Mouse (Mus musculus) 416B (cell line): ENCODE measurements around the gene Ugt1a8.

Source experiments
- DNase-seq: peaks from one replicate; pipeline ENCODE4 v3.0.0; 2011; ENCODE audit warnings: low read depth

The Ugt1a8 gene

DNA sequence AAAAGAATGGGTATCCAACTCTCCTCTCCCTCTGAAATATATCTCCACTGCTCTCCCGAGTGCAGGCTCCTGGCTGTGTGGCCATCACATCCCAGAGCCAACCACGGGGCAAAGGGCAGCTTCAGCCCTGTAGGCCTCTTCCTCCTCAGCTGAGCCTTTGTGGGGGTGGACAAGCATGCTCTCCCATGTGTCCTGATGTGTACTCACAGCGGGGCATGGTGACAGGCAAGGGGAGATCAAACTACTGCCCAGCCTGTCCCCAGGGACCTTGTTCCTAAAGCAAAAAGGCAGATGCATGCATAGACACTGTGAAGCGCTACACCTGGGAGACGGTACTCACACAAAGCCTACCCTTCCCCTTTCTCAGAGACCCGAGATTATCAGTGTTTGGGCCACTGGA lies 172.5 kb downstream of the Ugt1a8 start:
- no peak for DNase-seq

DNA sequence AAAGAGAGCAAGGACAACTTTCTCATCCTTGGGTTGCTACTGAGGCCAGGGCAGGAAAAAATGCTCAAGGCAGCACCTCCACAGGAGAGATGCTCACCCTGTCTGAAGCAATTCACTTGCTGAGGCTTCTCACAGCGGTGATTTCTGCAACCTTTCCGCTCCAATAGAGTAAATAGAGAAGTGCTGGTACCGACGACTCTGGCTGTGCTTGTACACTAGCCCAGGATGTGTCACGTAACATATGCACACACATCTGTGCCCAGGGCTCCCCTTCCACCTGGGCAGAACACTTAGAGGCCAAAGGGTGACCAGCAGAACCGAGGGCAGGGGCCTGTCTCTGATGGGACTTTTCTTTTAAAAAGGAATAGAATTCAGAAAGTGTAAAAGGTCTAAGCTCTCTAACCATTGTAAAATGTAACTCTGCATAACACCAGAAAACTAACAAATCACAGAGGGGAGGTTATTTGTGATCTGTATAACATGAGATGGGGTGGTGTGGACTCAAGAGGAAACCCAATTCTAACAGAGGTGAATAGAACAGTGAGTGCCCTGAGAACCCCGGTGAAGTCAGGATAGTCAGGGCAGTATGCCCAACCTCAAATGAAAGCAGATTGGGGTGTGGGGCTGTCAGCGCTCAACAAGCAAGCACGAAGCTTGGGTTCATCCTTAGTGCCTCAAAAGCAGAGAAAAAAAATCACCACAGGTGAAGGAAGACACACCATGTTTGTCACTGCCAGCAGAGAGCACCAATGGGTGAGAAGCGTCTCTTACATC lies 173.2 kb downstream of the Ugt1a8 start:
- DNase-seq, result peak; percentile 60

DNA sequence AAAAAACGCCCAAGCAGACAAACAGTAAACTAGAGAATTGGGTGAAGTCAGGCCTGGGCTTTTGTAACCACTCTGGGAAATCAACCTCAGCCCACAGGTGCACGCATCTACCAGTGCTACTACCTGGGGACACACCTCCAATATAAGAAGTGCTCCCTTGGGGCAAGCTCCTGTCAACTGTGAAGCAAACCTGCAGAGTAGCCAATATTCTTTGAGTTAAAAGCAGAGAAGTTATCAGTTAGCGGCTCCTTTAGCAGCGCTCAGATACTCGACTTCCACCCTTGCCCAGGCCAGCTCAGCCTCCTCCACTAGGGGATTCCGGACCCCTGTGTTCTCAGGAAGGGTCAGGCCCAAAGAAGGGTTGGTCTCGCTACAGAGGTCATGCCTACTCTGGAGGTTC lies 174.1 kb downstream of the Ugt1a8 start:
- DNase-seq, result no peak

DNA sequence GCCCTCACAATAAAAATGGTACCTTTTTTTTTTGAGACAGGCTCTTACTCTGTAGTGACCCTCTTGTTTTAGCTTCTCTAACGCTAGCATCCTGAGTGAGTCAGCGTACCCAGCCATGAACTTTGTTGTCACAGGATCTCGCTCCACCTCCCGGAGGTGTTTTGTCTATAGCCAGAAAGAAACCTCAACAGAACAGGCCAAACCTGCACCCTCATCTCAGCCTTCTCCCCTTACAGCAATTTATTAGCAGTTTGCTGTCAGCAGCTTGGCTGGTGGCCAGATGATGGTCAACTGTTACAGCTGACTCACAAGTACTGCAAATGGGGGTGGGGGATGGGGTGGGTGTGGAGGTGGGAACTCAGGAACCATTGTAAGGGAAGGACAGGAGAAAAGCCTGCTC lies 174.6 kb downstream of the Ugt1a8 start:
- peak; percentile 99 for DNase-seq

GRCm38 (mm10) chr1:88262961-88263360 lies 175.3 kb downstream of the Ugt1a8 start:
- no peak for DNase-seq

DNA sequence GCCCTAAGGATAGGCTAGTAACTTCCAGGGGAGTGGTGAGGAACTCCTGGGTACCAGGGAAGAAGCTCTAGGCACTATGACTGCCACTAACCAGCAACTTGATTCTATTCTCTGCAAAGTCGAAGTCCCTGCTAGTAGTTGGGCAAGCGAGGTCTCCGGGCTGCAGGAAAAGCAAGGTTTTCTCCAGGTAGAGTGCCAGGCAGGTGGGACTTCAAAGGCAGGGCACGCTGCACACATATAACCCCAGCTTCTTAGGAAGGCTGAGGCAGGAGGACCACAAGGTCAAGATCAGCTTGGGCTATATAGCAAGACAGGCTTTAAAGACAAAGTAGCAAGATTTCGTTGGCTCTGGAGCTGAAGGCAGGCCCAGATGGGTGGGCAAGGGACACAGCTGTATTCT lies 176.2 kb downstream of the Ugt1a8 start:
- no peak for DNase-seq

GRCm38 (mm10) chr1:88264237-88264868 lies 176.7 kb downstream of the Ugt1a8 start:
- no peak for DNase-seq

GRCm38 (mm10) chr1:88264869-88265240 lies 177.2 kb downstream of the Ugt1a8 start:
- no peak for DNase-seq

- DNase-seq, result no peak
These were observed 178.5 kb downstream of the Ugt1a8 start for GRCm38 (mm10) chr1:88266123-88266522.

GRCm38 (mm10) chr1:88267489-88267888 lies 179.9 kb downstream of the Ugt1a8 start:
- DNase-seq, result no peak

DNA sequence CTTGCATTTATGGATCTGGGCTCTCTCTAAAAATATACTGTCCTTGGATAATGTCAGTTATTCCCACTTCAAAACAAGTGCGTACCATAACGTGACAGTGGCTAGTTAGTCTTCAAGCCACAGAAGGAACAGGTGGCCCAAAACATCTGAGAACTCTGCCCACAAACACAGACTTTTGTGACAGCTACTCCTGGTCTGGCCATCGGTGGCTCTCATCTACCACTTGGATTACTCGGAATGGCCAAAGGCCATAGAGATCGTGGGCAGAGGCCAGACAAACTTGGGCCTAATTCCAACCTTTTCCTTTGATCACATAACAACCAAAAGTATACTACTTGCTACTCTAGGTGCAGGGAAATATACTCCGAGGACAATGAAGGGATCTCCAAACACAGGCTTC lies 180.5 kb downstream of the Ugt1a8 start:
- no peak for DNase-seq
